8 mouse cellular contexts compared by ENCODE assay signal in the genomic region with DNA sequence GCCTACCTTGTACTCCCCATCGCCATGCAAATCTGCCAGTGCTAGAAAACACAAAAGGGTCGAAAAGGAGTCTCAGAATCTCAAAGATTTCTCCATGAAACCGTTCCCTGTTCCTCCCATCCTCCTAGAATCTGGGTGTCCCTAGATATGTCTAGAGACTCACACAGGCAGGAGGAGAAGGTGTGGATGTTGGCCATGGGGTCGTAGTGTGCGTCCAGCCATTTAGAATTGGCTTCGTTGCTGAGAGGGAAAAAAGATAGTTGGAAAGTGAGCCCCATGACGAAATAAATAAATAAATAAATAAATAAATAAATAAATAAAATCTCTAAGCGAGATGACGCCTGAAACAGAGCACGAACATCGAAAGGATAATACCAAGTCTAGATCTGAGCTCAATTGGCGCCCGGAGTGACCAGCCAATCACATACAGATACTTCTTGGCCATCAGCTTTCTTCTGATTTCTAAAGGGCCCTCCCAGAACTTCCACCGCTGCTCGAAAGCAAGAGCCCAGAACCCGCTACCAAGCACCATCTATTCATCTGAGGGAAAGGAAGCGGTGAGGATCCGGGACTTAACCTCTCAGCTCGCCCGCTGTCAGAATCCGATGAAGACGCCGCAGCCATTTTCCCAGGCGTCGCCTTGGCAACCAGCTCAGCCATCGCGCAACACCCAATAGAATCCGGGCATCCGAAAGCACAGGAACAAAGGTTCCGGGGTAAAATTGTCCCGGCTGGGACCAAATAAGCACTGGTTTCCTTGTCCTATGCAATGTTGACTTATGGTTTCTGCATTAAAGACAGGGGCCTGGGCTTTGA. TPM values are rescaled to one million over a fixed set of nuclear protein-coding genes. Genes with fewer than 3 reads are reported as not detected.
A peak's percentile ranks its signal among the peaks of the same experiment; 100 is the strongest.
DNase-seq lines count a peak whose midpoint lies in the region; ATAC-seq lines count a peak whose summit lies in the region.

A gene (minus strand): TSS at position 650 of the 816 bp plus-strand sequence.

- no peaks in the 10 kb centered on the region for H3K27me3 ChIP-seq in hindbrain, embryonic 15.5 days

- WGBS in hindbrain, embryonic 15.5 days = 8% methylated on average over 31 of the region's 31 CpGs

- peak within 1 kb of the TSS; percentile 89 for H3K27ac ChIP-seq in hindbrain, embryonic 15.5 days (replicated peaks)

- peak within 1 kb of the TSS; percentile 87 for H3K4me3 ChIP-seq in hindbrain, embryonic 15.5 days

- H3K9ac ChIP-seq in hindbrain, embryonic 15.5 days = peak within 1 kb of the TSS; percentile 76

- H3K4me2 ChIP-seq in hindbrain, embryonic 15.5 days = peak within 1 kb of the TSS; percentile 67

- peak; percentile 71 for ATAC-seq in hindbrain, embryonic 15.5 days (ENCODE audit: low FRiP score, low read depth)

- peaks cover 14% of the 10 kb centered on the region for H3K4me1 ChIP-seq in hindbrain, embryonic 15.5 days (replicated peaks)

- DNase-seq in WW6 (ENCODE audit: low read depth, low spot score) = peak; percentile 52
- peak; percentile 75 to 84 for DNase-seq in cerebellum, postnatal 36 days
- peak; percentile 82 to 87 for DNase-seq in frontal cortex, postnatal 36 days (ENCODE audit: low spot score in 2 of 2)
- peak; percentile 52 for DNase-seq in left cerebral cortex, adult 11 months (ENCODE audit: low spot score)
- DNase-seq in lung, postnatal 36 days = peak; percentile 83
- peak; percentile 90 for DNase-seq in retina, embryonic 14.5 days (ENCODE audit: low spot score)
- peak; percentile 73 to 74 for DNase-seq in thymus, postnatal 36 days

- no peaks in the 10 kb centered on the region for H3K9me3 ChIP-seq in hindbrain, embryonic 15.5 days

- peaks cover 37% of the 10 kb centered on the region for H3K36me3 ChIP-seq in hindbrain, embryonic 15.5 days

RNA-seq across cellular contexts. Expression of the gene that starts here (rescaled TPM):
- 8.5 and 10.3 TPM in 2 replicates for polyA plus RNA-seq in hindbrain, embryonic 15.5 days (2015; fragmentation: Nextera tagmentation; extraction: Ambion mirVana)

Comparison
In these comparisons a context has a peak if more than half of its experiments do, and no peak if none do; other contexts are left out.
1. Peak in every context shown above with its lines: DNase-seq, ATAC-seq, H3K4me3 ChIP-seq and H3K27ac ChIP-seq.